Mouse (Mus musculus) hindbrain, postnatal 0 days (tissue): ENCODE measurements around the gene Ror2. TPM values are rescaled to one million over a fixed set of nuclear protein-coding genes. Genes with fewer than 3 reads are reported as not detected.

Experiments used
- ATAC-seq: fragments of 200-750 bp; cut with Nextera tagmentation; 2 replicates; pipeline ENCODE4 v1.8.0; 2017; ENCODE audit warnings: mild to moderate bottlenecking, moderate TSS enrichment, moderate library complexity
- DNase-seq: peaks from one replicate; pipeline ENCODE4 v3.0.0-alpha.2; 2015; ENCODE audit warnings: low spot score
- H3K27ac ChIP-seq: fragments of 300-500 bp; sonication (generic); 2 replicates; pipeline ENCODE4 v1.5.1; 2014; ENCODE audit warnings: mild to moderate bottlenecking
- H3K27me3 ChIP-seq: fragments of 300-500 bp; sonication (generic); 2 replicates; pipeline ENCODE4 v1.6.1; 2014; ENCODE audit warnings: low read length, mixed read lengths; ENCODE audit not compliant: insufficient read depth
- H3K36me3 ChIP-seq: fragments of 300-500 bp; sonication (generic); 2 replicates; pipeline ENCODE4 v1.6.1; 2014; ENCODE audit warnings: low read length, mixed read lengths; ENCODE audit not compliant: insufficient read depth
- H3K4me1 ChIP-seq: fragments of 300-500 bp; sonication (generic); 2 replicates; pipeline ENCODE4 v1.6.1; 2014; ENCODE audit warnings: antibody characterized with exemption, low read length, mixed read lengths; ENCODE audit not compliant: insufficient read depth
- H3K4me2 ChIP-seq: fragments of 300-500 bp; sonication (generic); 2 replicates; pipeline ENCODE4 v1.6.1; 2014; ENCODE audit warnings: low read depth, mild to moderate bottlenecking, low read length, moderate library complexity, mixed read lengths
- H3K4me3 ChIP-seq: fragments of 300-500 bp; sonication (generic); 2 replicates; pipeline ENCODE4 v1.5.1; 2014; ENCODE audit warnings: low read length
- H3K9ac ChIP-seq: fragments of 300-500 bp; sonication (generic); replicated peaks from 2 replicates; pipeline ENCODE4 v1.6.1; 2014; ENCODE audit warnings: mild to moderate bottlenecking, low read length, moderate library complexity, mixed read lengths
- H3K9me3 ChIP-seq: fragments of 300-500 bp; sonication (generic); 2 replicates; pipeline ENCODE4 v1.6.1; 2016; ENCODE audit warnings: low read length, mixed read lengths
- CTCF ChIP-seq: IDR thresholded peaks from 2 replicates; pipeline ENCODE4 v1.5.1; 2016; ENCODE audit warnings: antibody characterized with exemption, control low read depth, low read depth
- WGBS: fragments of 180-500 bp; shearing (Covaris S2); extraction: QIAGEN DNeasy Blood & Tissue Kit; methylation state at CpG from one replicate; pipeline ENCODE4 v1.1.7; 2014; 5-methylcytosine and 5-hydroxymethylcytosine counted together
- polyA plus RNA-seq: library from polyadenylated mRNA; unstranded; fragments of >200 nt; fragmentation: Nextera tagmentation; extraction: Ambion mirVana; gene quantifications from 2 replicates; pipeline ENCODE4 v1.2.1, GENCODE M21; 2015
- total RNA-seq: library from RNA; depleted of rRNA; stranded (reverse); fragments of >200 nt; gene quantifications from 2 replicates; pipeline ENCODE4 v1.2.3, GENCODE M21; 2014; rRNA removed

Ror2 gene
- total and polyA plus RNA-seq, 2 experiments from 2014 or later = 2.5 to 7.5 TPM

DNA sequence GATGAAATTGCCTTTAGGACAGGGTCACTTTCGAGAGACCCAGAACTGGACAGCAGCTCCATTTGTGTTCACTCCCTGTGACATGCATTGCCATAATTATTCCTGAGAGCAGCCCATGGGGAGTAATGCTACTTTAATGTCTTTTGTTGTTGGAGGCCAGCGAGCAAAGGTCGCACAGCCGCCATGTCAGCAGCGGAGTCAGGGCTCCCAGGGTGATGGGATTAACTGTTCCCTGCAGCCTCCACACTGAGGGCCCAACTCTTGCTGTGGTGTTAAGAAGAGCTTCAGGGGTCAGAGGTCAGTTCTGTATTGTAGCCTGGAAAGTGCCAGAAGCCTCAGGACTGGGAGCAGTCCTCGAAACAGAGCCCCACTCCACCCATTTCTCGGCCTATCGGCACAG is 217.5 kb downstream of the Ror2 start:
- no peaks in the 10 kb centered on the region for H3K9me3 ChIP-seq
- no peaks in the 10 kb centered on the region for H3K36me3 ChIP-seq
- no peak overlapping the region for H3K4me2 ChIP-seq
- no peak overlapping the region for H3K9ac ChIP-seq
- H3K4me1 ChIP-seq = peaks cover 4% of the 10 kb centered on the region; the same call in 1 of the 2 replicates
- no peak for TF ChIP-seq CTCF
- no peak for ATAC-seq
- no peak for DNase-seq
- no peak overlapping the region for H3K27ac ChIP-seq
- 58% methylated on average over 8 of the region's 8 CpGs for WGBS
- no peaks in the 10 kb centered on the region for H3K27me3 ChIP-seq
- no peak overlapping the region for H3K4me3 ChIP-seq

DNA sequence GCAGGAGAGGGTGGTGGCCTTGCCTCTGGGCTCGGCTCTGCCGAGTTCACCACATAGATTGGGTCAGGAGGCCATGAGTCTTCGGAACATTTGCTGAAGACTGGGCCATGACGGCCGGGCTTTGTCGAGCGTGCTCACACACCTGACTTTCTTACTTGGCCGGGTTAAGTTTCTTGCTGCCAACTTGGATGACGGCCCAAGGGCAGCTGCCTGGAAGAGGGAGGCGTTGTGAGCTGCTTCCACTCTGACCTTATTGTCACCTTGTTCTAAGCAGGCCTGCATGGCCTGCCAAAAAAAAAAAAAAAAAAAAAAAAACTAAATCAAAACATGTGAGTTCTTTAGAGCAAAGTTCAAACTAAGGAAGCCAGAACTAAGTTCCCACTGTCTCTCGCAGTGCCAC is 218.0 kb downstream of the Ror2 start:
- H3K4me1 ChIP-seq = peaks cover 4% of the 10 kb centered on the region; the same call in 1 of the 2 replicates
- H3K27me3 ChIP-seq = no peaks in the 10 kb centered on the region
- no peak for ATAC-seq
- no peak for TF ChIP-seq CTCF
- DNase-seq = peak; percentile 20
- no peak overlapping the region for H3K4me2 ChIP-seq
- H3K9ac ChIP-seq = no peak overlapping the region
- H3K36me3 ChIP-seq = no peaks in the 10 kb centered on the region
- WGBS = 51% methylated on average over 11 of the region's 11 CpGs
- no peak overlapping the region for H3K4me3 ChIP-seq
- H3K27ac ChIP-seq = no peak overlapping the region
- no peaks in the 10 kb centered on the region for H3K9me3 ChIP-seq

DNA sequence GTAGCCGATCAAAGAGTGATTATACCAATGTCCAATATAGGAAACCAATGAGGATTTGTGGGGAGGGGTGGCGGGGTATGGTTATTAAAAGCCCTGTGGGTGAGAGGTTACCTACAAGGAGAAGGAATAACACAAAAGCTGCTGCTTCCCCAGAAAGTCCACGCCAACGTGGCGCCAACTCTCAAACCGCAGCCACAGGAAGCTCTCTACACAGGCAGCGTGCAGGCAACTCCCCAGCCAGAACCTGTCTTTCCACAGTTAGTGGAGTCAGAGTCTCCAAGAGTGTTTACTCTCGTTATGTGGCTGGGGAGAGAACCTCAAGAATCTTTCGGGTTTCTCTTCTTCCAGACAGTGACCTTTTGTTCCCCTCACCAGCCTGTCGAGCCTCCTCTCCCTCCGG is 220.8 kb downstream of the Ror2 start:
- Histone ChIP-seq H3K4me2 (no peak overlapping the region), H3K4me3 (no peak overlapping the region), H3K4me1 (peaks cover 4% of the 10 kb centered on the region; the same call in 1 of the 2 replicates), H3K9me3 (no peaks in the 10 kb centered on the region), H3K36me3 (no peaks in the 10 kb centered on the region), H3K27me3 (no peaks in the 10 kb centered on the region), H3K27ac (no peak overlapping the region), H3K9ac (no peak overlapping the region)
- TF ChIP-seq CTCF = no peak
- 75% methylated on average over 11 of the region's 11 CpGs for WGBS
- DNase-seq (no peak), ATAC-seq (no peak)

DNA sequence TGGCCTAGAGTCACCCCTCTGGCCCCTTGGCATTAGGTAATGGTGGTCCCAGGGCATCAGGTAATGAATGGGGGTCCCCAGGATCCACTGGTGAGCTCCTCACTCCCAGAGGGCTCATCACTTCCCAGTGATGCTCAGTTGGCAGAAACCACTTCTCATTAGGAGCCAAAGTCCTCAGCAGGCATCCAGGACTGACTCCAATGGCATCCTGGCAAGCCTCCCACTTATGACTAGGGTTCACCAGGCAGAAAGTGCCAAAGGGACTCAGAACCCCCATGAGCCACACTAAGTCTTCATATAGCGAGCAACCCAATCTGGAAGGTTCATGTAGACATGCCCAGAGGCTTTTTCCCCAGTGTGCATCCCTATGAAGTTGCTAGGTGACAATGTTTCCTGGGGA is 221.2 kb downstream of the Ror2 start:
- H3K9ac ChIP-seq = no peak overlapping the region
- DNase-seq = no peak

More for the DNA sequence above, 221.2 kb downstream of the Ror2 start:
- no peak for TF ChIP-seq CTCF
- no peaks in the 10 kb centered on the region for H3K36me3 ChIP-seq
- no peaks in the 10 kb centered on the region for H3K9me3 ChIP-seq
- no peak overlapping the region for H3K4me3 ChIP-seq
- WGBS = 58% methylated on average over 1 of the region's 1 CpGs
- H3K4me2 ChIP-seq = no peak overlapping the region
- H3K4me1 ChIP-seq = peaks cover 4% of the 10 kb centered on the region; the same call in 1 of the 2 replicates
- H3K27ac ChIP-seq = no peak overlapping the region
- H3K27me3 ChIP-seq = no peaks in the 10 kb centered on the region
- ATAC-seq = no peak

Other genes with a start within 250 kb of the Ror2 start
- gene Sptlc1, start 91.3 kb upstream of the Ror2 start, total RNA-seq = 30.6 and 31.2 TPM in 2 replicates
- gene Sptlc1, start 91.3 kb upstream of the Ror2 start, polyA plus RNA-seq = 25.6 and 26.4 TPM in 2 replicates
- gene Msx2, start 186.9 kb upstream of the Ror2 start, total RNA-seq = 3.1 and 4.4 TPM in 2 replicates
- gene Msx2, start 186.9 kb upstream of the Ror2 start, polyA plus RNA-seq = 5.1 and 5.3 TPM in 2 replicates